Mouse (Mus musculus) limb, embryonic 11.5 days (tissue): Measurements from ENCODE around the gene Prcc. TPM values are rescaled to one million over a fixed set of nuclear protein-coding genes. Genes with fewer than 3 reads are reported as not detected.

ENCODE experiments used
- ATAC-seq: fragments of 200-750 bp; cut with Nextera tagmentation; 2 replicates; pipeline ENCODE4 v1.8.0; 2017; ENCODE audit warnings: low read depth; ENCODE audit not compliant: insufficient number of reproducible peaks, low FRiP score, low TSS enrichment
- DNase-seq: peaks from one replicate; pipeline ENCODE4 v3.0.0-alpha.2; 2015; ENCODE audit warnings: low spot score
- H3K27ac ChIP-seq: fragments of 300-500 bp; sonication (generic); replicated peaks from 2 replicates; pipeline ENCODE4 v1.5.1; 2014; ENCODE audit warnings: low read depth, mild to moderate bottlenecking, low read length
- H3K27me3 ChIP-seq: fragments of 300-500 bp; sonication (generic); 2 replicates; pipeline ENCODE4 v1.6.1; 2014; ENCODE audit warnings: mild to moderate bottlenecking, low read length, mixed read lengths; ENCODE audit not compliant: control insufficient read depth, insufficient read depth
- H3K36me3 ChIP-seq: fragments of 300-500 bp; sonication (generic); 2 replicates; pipeline ENCODE4 v1.6.1; 2014; ENCODE audit warnings: mild to moderate bottlenecking, low read length, moderate library complexity, mixed read lengths; ENCODE audit not compliant: control insufficient read depth, insufficient read depth
- H3K4me1 ChIP-seq: fragments of 300-500 bp; sonication (generic); 2 replicates; pipeline ENCODE4 v1.6.1; 2014; ENCODE audit warnings: low read length, mixed read lengths; ENCODE audit not compliant: control insufficient read depth, insufficient read depth
- H3K4me2 ChIP-seq: fragments of 300-500 bp; sonication (generic); 2 replicates; pipeline ENCODE4 v1.6.1; 2014; ENCODE audit warnings: low read depth, mild to moderate bottlenecking, moderate library complexity; ENCODE audit not compliant: severe bottlenecking
- H3K4me3 ChIP-seq: fragments of 300-500 bp; sonication (generic); 2 replicates; pipeline ENCODE4 v1.5.1; 2014; ENCODE audit warnings: low read depth, low read length
- H3K9ac ChIP-seq: fragments of 300-500 bp; sonication (generic); 2 replicates; pipeline ENCODE4 v1.6.1; 2014; ENCODE audit warnings: mild to moderate bottlenecking, low read length
- H3K9me3 ChIP-seq: fragments of 300-500 bp; sonication (generic); 2 replicates; pipeline ENCODE4 v1.6.1; 2016; ENCODE audit warnings: low read length; ENCODE audit not compliant: control insufficient read depth
- WGBS: fragments of 180-500 bp; shearing (Covaris S2); extraction: QIAGEN DNeasy Blood & Tissue Kit; methylation state at CpG from one replicate; pipeline ENCODE4 v1.1.7; 2014; 5-methylcytosine and 5-hydroxymethylcytosine counted together
- polyA plus RNA-seq: library from polyadenylated mRNA; unstranded; fragments of >200 nt; fragmentation: Nextera tagmentation; extraction: Ambion mirVana; gene quantifications from 2 replicates; pipeline ENCODE4 v1.2.1, GENCODE M21; 2014

Gene Prcc
- polyA plus RNA-seq, 1 experiment from 2014 or later, result 24.4 TPM

DNA sequence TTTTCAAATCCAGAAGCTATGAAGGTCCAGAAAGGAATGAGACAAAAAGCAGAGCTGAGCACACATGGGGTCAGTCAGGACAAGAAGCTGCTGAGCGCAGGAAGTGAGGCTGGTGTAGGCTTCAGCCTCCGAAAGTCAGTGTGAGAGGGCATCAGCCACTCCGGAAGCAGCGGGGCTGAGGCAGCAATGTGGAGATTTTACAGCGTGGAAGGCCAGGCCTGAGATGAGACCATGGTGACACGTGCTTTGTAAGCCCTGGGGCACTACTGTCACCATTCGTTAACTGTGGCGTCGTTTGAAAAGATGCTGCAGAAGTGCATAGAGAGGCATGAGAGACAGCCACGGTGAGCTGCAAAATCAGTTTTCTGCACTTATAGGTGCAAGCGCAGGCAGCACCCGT, 67.2 kb downstream of the Prcc start:
- DNase-seq (no peak), ATAC-seq (no peak)
- peaks cover 10% of the 10 kb centered on the region for H3K27me3 ChIP-seq
- H3K36me3 ChIP-seq, result no peaks in the 10 kb centered on the region
- H3K27ac ChIP-seq, result no peak overlapping the region
- WGBS, result 67% methylated on average over 12 of the region's 12 CpGs
- no peak overlapping the region for H3K9ac ChIP-seq
- H3K9me3 ChIP-seq, result no peaks in the 10 kb centered on the region
- H3K4me2 ChIP-seq, result no peak overlapping the region
- H3K4me1 ChIP-seq, result 0 out of 2 replicates have a peak, but pooled peaks cover 3% of the 10 kb centered on the region
- no peak overlapping the region for H3K4me3 ChIP-seq

GRCm38 (mm10) chr3:87816646-87817093, 68.7 kb downstream of the Prcc start:
- Histone ChIP-seq H3K27ac (no peak overlapping the region), H3K4me3 (no peak overlapping the region), H3K9ac (no peak overlapping the region; the same call in 1 of the 2 replicates), H3K27me3 (peaks cover 10% of the 10 kb centered on the region), H3K36me3 (no peaks in the 10 kb centered on the region), H3K4me1 (0 out of 2 replicates have a peak, but pooled peaks cover 3% of the 10 kb centered on the region), H3K4me2 (no peak overlapping the region), H3K9me3 (no peaks in the 10 kb centered on the region)
- 8% methylated on average over 12 of the region's 12 CpGs for WGBS
- DNase-seq, result peak; percentile 89
- 0 out of 2 replicates have a peak, but pooled peaks have one; percentile 37 for ATAC-seq

DNA sequence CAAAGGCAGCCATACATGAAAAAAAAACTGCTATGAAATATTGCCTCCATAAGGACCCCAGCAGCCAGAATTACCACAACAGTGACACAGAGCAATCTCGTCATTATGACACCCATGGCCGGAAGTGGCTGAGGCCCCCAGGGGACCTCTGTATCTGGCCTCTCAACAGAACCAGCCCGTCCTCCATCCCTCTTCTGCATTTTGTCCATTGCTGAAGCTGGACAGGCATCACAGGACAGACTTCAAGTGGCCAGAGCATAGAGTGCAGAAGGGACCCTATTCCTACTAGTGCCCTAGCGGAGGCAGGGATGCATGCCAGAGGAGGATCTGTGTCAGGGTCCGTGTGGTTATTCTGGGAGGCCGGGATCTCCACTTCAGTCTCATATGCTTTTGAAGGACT, 69.2 kb downstream of the Prcc start:
- Histone ChIP-seq H3K4me1 (0 out of 2 replicates have a peak, but pooled peaks cover 3% of the 10 kb centered on the region), H3K27me3 (peaks cover 14% of the 10 kb centered on the region), H3K9me3 (no peaks in the 10 kb centered on the region), H3K4me3 (no peak overlapping the region), H3K27ac (no peak overlapping the region), H3K4me2 (no peak overlapping the region), H3K9ac (no peak overlapping the region; the same call in 1 of the 2 replicates), H3K36me3 (no peaks in the 10 kb centered on the region)
- ATAC-seq (no peak), DNase-seq (no peak)
- WGBS, result 66% methylated on average over 6 of the region's 6 CpGs

DNA sequence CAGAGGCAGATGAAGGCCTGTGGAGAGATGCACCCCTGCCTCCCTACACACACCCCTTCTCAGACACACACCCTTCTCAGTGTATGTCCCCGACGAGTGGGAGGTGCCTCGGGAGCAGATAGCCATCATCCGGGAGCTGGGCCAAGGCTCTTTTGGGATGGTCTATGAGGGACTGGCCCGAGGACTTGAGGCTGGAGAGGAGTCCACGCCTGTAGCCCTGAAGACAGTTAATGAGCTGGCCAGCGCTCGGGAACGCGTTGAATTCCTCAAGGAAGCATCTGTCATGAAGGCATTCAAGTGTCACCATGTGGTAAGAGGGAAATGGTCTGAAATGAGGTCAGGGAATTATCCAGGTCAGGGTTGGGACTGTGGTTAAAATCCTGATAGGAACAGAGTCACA, 72.5 kb downstream of the Prcc start:
- 53% methylated on average over 10 of the region's 10 CpGs for WGBS
- Histone ChIP-seq H3K9ac (no peak overlapping the region), H3K4me1 (peaks cover 6% of the 10 kb centered on the region; the same call in 1 of the 2 replicates), H3K4me3 (no peak overlapping the region), H3K27ac (no peak overlapping the region), H3K4me2 (no peak overlapping the region), H3K36me3 (no peaks in the 10 kb centered on the region), H3K27me3 (peaks cover 45% of the 10 kb centered on the region), H3K9me3 (no peaks in the 10 kb centered on the region)
- no peak for ATAC-seq
- DNase-seq, result no peak

- WGBS, result 45% methylated on average over 4 of the region's 4 CpGs
- peaks cover 48% of the 10 kb centered on the region for H3K27me3 ChIP-seq
These were observed 73.0 kb downstream of the Prcc start for GRCm38 (mm10) chr3:87812413-87812812.

GRCm38 (mm10) chr3:87811297-87811696, 74.1 kb downstream of the Prcc start:
- no peaks in the 10 kb centered on the region for H3K36me3 ChIP-seq
- ATAC-seq, result no peak
- H3K9me3 ChIP-seq, result no peaks in the 10 kb centered on the region
- H3K4me2 ChIP-seq, result no peak overlapping the region
- no peak for DNase-seq
- H3K27me3 ChIP-seq, result peaks cover 51% of the 10 kb centered on the region
- 83% methylated on average over 8 of the region's 8 CpGs for WGBS
- H3K27ac ChIP-seq, result no peak overlapping the region
- no peak overlapping the region for H3K4me3 ChIP-seq
- H3K4me1 ChIP-seq, result peaks cover 4% of the 10 kb centered on the region; the same call in 1 of the 2 replicates
- H3K9ac ChIP-seq, result no peak overlapping the region

More at GRCm38 (mm10) chr3:87812413-87812812, 73.0 kb downstream of the Prcc start:
- ATAC-seq (no peak), DNase-seq (peak; percentile 28)
- Histone ChIP-seq H3K9ac (no peak overlapping the region), H3K9me3 (no peaks in the 10 kb centered on the region), H3K4me3 (no peak overlapping the region), H3K27ac (no peak overlapping the region), H3K36me3 (no peaks in the 10 kb centered on the region), H3K4me2 (no peak overlapping the region), H3K4me1 (peaks cover 6% of the 10 kb centered on the region; the same call in 1 of the 2 replicates)

DNA sequence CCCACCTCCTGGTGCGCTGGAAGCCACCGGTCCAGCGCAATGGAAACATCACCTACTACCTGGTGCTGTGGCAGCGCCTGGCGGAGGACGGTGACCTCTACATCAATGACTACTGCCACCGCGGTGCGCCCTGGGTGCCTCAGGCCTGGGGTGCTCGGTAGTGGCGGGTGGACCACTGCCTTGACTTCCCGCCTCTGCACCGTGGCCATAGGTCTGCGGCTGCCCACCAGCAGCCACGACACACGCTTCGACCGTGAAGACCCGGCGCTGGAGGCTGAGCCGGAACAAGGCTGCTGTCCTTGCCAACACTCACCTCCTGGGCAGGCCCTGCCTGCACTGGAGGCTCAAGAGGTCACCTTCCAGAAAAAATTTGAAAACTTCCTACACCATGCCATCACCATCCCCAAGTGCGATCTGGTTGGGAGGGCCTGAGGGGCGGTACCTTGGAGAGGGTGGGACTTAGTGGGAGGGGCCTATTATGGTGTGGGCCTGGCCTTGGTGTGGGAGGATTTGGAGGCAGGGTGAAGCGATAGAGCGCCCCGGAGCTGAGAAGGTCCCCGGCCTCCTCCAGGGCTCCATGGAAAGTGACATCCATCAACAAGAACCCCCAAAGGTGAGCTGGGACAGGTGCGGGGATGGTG, 76.0 kb downstream of the Prcc start:
- Histone ChIP-seq H3K4me1 (peaks cover 4% of the 10 kb centered on the region; the same call in 1 of the 2 replicates), H3K4me2 (peak overlapping the region; percentile 29), H3K4me3 (no peak overlapping the region; the same call in 1 of the 2 replicates), H3K9me3 (no peaks in the 10 kb centered on the region), H3K36me3 (no peaks in the 10 kb centered on the region), H3K9ac (no peak overlapping the region), H3K27ac (no peak overlapping the region), H3K27me3 (peaks cover 60% of the 10 kb centered on the region)
- DNase-seq (peak; percentile 32), ATAC-seq (peak; percentile 37; the same call in 1 of the 2 replicates)
- WGBS, result 3% methylated on average over 28 of the region's 28 CpGs
